Mouse (Mus musculus) cerebellum, adult 18-20 months (tissue): Measurements from ENCODE around the gene Efcab6.

ENCODE experiments used
- DNase-seq, 2 experiments: peaks; one replicate each; pipeline ENCODE4 v3.0.0; 2021

The Efcab6 gene

GRCm38 (mm10) chr15:84056083-84056482, 9.1 kb downstream of the Efcab6 start:
- DNase-seq: no peak

GRCm38 (mm10) chr15:84053859-84054258, 11.3 kb downstream of the Efcab6 start:
- peak; percentile 79 to 85 for DNase-seq

GRCm38 (mm10) chr15:84053240-84053639, 11.9 kb downstream of the Efcab6 start:
- DNase-seq: no peak

GRCm38 (mm10) chr15:84052390-84052789, 12.8 kb downstream of the Efcab6 start:
- no peak for DNase-seq

- DNase-seq: no peak
These were observed 15.6 kb downstream of the Efcab6 start for GRCm38 (mm10) chr15:84049570-84049969.

- no peak for DNase-seq
These were observed 19.6 kb downstream of the Efcab6 start for GRCm38 (mm10) chr15:84045562-84045961.

GRCm38 (mm10) chr15:84037067-84037466, 28.1 kb downstream of the Efcab6 start:
- peak; percentile 94 to 96 for DNase-seq

GRCm38 (mm10) chr15:84025651-84026050, 39.5 kb downstream of the Efcab6 start:
- no peak for DNase-seq

GRCm38 (mm10) chr15:84024851-84025250, 40.3 kb downstream of the Efcab6 start:
- peak; percentile 78 to 85 for DNase-seq

GRCm38 (mm10) chr15:84009366-84010083, 55.7 kb downstream of the Efcab6 start:
- DNase-seq: peak; percentile 26 to 48

- DNase-seq: no peak
These were observed 60.9 kb downstream of the Efcab6 start for GRCm38 (mm10) chr15:84004306-84004705.

GRCm38 (mm10) chr15:83999071-83999470, 66.1 kb downstream of the Efcab6 start:
- peak; percentile 22 to 34 for DNase-seq

- no peak for DNase-seq
These were observed 66.6 kb downstream of the Efcab6 start for GRCm38 (mm10) chr15:83998586-83998985.

GRCm38 (mm10) chr15:83998115-83998514, 67.1 kb downstream of the Efcab6 start:
- DNase-seq: peak; percentile 61 to 66

GRCm38 (mm10) chr15:83997550-83997949, 67.6 kb downstream of the Efcab6 start:
- peak in 1 of 2 experiments; percentile 31 for DNase-seq

- DNase-seq: peak in 1 of 2 experiments; percentile 17
These were observed 68.3 kb downstream of the Efcab6 start for GRCm38 (mm10) chr15:83996864-83997263.

GRCm38 (mm10) chr15:83992191-83992590, 73.0 kb downstream of the Efcab6 start:
- no peak for DNase-seq

- no peak for DNase-seq
These were observed 73.7 kb downstream of the Efcab6 start for GRCm38 (mm10) chr15:83991461-83991860.

- DNase-seq: no peak
These were observed 75.9 kb downstream of the Efcab6 start for GRCm38 (mm10) chr15:83989241-83989640.

- no peak for DNase-seq
These were observed 77.1 kb downstream of the Efcab6 start for GRCm38 (mm10) chr15:83988087-83988486.

GRCm38 (mm10) chr15:83982186-83982936, 82.8 kb downstream of the Efcab6 start:
- DNase-seq: peak; percentile 35 to 47

GRCm38 (mm10) chr15:83978865-83979264, 86.3 kb downstream of the Efcab6 start:
- no peak for DNase-seq

GRCm38 (mm10) chr15:83977108-83977507, 88.1 kb downstream of the Efcab6 start:
- no peak for DNase-seq

GRCm38 (mm10) chr15:83972206-83972605, 93.0 kb downstream of the Efcab6 start:
- no peak for DNase-seq
